Mouse (Mus musculus) layer of hippocampus, adult 11-12 months (tissue): ENCODE measurements at regions not wholly inside any gene's neighbourhood (a gene's known extent, or its start where the extent isn't known, plus 50 kb on each side); places are given as distances from the start of the nearest gene placed in this dataset.
"Not testable (repeated sequence)": the region's sequence is repeated elsewhere in the genome, so short reads cannot be mapped to it uniquely, and the experiment has no call there.

Experiments
- DNase-seq: peaks from one replicate; pipeline ENCODE4 v3.0.0; 2022; ENCODE audit warnings: low spot score

DNA sequence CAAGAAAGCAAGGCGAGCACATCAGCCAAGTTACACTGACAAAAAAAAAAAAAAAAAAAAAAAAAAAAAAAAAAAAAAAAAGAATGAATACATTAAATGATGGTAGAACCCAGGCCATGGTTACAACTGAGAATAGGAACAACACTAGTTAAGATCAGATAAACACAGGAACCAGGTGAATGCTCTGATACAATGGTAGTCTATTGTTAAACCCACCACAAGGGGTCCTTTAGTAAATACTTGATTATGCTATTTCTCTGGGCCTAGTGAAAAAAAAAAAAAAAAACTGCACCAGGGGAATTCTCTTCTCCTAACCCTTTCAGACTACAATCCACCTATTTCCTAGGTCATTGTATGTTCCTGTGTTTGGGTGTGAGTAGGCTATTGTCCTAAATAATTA lies 2289.7 kb downstream of the Cntnap5b start:
- no peak for DNase-seq

DNA sequence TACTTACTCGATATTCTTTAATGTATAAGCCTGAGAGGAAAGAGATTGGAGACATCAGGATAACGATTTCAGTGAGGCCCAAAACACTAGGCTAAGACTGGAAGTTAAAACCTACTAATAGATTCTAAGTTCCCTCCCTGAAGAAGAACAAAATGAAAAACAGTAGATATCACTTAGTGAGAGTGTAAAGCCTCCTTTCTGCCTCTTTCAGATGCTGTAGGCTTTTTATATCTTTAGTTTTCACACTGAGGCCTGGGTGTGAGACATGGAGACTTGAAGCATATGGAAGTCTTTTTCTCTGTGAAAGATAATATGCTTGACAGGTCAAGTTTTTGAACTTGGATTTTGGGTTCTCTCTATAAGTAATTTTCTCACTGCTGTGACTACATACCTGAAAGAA lies 2333.1 kb downstream of the Cntnap5b start:
- DNase-seq: no peak

DNA sequence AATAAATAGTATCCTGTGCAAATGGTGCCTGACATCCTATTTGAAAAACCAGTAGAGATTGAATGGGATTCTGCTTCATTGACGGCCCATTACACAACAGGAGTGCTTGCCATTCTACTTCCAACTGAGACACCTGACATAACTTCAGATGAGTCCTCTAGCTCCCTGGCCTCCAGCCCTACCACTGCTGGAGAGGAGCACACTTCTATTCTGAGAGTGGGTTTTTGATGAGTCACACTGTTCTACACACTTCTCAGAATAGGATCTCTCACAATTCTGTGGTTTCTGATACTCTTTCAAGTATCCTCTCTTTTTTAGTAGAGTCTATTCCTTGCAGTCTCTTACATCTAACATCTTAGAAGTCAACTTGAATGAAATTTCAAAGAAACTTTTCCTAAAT lies 2366.5 kb downstream of the Cntnap5b start:
- DNase-seq: no peak

DNA sequence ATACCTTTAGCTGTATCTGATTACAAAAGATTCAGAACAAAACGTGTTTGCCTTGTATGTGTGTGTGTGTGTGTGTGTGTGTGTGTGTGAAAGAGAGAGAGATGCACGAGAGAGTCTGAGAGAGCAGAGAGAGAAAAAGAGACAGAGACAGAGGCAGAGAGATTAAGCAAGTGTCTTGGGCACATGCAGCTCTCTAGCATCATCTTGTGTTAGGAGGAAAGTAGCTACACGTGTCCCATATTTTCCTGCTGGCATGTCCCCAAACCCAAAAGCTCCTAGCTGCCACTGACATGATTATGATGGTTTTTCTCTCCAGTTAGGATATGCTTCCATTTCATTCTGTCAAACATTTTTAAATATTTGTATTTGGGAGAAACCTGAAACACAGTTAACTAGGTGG lies 2373.8 kb downstream of the Cntnap5b start:
- DNase-seq: no peak

DNA sequence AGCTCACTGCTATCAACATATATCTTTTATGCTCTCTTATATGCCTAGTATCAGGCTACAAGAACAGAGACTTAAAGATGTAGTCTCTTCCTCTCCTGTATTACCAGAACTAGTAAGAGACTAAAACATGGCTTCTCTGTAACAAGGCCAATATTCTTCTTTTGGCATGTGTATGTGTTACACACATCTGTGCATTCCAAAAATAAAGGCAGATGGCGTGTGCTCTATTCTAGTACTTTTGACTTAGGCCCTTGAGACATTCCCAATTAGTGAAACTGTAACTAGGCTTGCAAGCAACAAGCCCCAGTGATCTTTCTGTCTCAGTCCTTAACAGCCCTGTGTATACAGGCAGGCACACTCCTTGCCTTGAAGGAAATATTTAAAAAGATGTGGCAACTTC lies 2394.1 kb downstream of the Cntnap5b start:
- no peak for DNase-seq

DNA sequence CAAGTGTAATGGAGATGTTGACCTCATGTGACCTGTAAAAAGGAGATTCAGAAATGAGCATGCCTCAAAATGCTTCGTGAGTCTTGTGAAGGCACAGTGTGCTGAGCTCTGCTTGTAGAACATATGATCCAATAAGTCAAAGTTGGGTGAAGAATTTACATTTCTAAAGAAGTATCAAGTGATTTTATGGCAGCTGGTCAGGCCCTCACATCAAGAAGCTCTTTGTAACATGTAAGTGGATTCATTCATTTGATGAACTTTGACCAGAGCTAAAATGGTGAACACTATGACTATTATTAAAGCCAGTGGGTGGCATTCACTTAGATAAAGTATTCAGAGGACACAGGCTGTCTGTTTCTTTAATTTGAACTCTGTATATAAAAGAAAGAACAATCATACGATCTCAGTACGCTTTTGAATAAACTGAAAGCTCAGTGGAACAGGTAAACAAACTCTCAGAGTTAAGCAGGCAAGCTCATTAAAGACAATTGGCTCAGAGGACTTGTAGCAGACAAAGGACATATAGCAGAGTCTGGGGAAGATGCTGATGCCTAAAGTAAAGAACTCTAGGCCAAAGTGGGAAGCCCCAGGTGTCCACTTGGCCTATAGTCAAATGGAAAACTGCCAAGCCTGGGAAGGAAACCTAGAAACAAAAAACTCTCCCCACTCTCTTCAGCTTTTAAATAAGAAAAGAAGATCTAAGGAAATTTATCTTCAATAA lies 2398.2 kb downstream of the Cntnap5b start:
- no peak for DNase-seq

DNA sequence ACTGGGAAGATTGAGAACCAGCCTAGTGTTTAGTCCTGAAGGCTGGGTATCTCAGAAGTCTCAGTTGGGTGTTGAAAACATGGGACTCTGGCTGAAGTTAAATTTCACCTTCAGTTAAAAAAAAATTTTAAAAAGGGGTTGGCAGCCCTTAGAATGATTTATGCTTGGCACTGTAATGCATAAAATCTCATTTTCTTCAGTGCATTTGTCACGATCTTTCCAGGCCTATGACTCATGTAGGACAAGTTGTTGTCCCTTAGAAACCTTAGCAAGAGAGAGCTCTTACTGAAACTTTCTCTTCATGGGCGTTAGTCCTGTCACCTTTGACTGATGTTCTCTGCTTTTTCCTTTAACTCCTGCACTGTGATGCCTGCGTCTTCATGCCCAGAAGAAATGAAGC lies 2413.4 kb downstream of the Cntnap5b start:
- no peak for DNase-seq

DNA sequence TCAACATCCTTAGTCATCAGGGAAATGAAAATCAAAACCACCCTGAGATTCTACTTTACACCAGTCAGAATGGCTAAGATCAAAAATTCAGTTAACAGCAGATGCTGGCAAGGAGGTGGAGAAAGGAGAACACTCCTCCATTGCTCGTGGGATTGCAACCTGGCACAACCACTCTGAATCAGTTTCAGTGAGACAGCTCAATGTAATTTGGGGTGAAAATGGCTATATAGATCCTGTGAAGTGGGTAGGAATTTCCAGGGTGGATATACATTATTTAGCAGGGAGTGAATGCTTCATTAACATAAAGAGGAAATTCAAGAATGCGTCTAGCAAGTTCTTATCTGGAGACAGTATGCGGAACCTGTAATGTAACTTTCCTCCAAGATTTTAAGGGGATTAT lies 2462.9 kb downstream of the Cntnap5b start:
- no peak for DNase-seq

DNA sequence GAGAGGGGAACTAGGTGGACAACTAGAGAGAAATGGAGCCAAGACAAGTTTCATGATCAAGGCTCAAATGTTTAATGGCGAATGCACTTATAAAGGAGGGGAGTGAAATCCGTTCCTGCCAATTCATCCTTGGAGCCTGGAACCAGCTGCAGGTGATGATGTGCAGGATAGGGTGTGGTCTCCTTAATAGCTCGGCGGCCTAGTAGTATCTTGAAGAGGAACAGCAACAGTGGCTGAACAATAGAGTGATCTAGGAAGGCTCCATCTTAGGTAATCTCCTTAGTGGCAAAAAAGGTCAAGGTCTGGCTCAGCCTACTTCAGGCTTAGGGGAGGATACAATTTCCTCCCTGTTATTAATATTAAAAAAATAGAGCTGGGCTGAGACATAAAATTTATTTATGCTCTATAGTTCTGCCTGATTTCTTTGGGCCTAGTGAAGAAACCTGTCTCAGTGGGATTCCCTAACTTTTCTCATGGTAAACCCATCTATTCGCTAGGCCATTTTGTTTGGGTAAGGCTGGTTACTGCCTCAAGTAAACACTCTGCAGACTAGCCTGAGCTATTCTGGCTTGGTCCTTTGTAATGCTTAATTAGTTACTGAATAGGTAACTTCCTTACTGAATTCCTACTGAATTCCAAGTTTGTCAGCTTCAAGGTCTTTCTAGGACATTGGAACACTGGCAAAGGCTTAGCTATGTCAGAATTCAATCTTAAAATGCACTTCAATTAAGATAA lies 2490.7 kb downstream of the Cntnap5b start:
- not testable (repeated sequence) for DNase-seq

DNA sequence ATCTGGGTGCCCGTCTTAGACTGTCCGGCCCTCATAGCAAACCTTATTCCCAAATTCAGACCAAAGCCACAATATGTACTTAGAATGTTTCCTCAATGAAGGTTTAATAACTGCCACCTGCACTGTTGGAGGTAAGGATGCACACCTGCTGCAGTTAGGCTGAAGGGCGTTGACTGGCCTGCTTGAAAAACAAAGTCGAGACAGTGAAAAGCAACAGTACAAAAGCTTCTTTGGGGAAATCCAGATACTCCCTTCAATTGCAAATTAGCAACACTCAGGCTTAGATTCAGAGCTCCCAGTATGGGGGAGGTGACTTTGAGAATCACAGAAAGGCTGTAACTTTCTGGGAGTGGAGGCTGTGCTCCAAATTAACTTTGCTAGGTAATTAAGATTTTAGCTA lies 2491.9 kb downstream of the Cntnap5b start:
- not testable (repeated sequence) for DNase-seq

DNA sequence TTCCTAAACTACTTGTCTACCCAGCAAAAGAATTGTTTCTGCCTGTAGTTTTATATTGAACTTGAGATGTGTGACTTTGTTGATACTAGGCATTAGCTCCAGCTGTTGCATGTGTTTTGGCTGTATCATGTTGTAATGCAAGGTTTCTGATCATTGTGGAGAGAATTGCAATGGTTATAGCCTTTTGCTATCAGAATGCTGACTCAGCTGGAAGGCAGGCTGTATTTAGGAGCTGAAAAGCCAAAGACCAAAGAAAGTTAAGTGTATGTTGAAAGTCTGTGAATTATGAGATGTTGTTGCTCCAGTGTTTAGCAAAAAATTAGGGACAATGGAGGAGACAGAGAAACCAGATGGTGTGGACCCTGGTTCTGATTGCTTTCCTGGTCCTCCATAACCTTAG lies 2493.9 kb upstream of the Cdh20 start:
- DNase-seq: no peak

DNA sequence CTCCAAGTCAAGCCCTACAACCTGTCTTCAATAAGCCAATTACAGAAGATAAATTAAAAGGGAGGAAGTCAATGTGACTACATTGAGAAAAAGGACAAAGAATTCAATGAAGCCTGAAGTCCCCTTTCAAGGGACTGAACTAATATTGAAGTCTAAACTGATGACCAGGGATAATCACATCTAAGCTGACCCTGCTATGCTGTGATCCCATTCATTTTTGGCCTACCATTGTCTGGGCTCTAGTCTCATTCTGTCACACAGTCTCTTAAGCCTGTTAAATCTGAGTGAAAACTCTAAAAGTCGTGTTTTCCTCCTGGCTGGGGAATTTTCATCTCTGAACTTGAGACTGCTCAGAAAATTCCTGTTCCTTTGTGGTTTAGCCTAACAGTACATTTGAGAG lies 2480.0 kb upstream of the Cdh20 start:
- DNase-seq: no peak

DNA sequence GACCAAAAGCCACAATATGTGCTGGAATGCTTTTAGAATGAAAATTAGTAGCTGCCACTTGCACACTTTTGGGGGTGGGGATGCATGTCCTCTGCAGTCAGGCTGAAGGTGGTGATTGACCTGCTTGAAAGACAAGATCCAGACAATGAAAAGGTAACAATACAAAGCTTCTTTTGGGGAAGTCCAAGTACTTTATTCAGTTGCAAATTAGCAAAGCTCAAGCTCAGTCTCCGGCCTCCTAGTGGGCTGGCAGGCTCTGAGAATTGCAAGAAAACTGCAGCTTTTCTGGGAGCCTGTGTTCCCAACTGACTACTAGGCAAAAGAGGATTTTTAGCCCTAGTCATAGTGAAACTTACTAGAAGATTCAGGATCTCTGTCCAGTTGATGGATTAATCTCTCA lies 2464.8 kb upstream of the Cdh20 start:
- DNase-seq: no peak

DNA sequence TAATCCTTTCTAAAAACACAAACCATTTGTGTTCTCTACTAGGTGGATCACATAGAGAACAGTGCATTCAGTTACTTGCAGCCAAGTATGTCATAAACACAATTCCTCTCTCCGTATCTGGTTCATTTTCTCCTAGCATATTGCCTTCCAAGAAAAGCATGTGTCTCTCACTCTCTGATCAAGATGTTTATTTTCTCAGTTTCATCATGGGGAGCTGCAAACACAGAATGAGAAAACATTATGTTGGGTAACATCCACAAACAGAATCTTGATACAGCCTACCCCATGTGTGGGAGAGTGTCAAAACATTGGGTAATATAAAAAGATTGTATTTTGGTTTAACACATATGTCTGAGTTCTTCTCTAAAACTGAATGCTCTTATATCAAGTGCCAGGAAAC lies 2415.2 kb upstream of the Cdh20 start:
- peak; percentile 15 for DNase-seq

DNA sequence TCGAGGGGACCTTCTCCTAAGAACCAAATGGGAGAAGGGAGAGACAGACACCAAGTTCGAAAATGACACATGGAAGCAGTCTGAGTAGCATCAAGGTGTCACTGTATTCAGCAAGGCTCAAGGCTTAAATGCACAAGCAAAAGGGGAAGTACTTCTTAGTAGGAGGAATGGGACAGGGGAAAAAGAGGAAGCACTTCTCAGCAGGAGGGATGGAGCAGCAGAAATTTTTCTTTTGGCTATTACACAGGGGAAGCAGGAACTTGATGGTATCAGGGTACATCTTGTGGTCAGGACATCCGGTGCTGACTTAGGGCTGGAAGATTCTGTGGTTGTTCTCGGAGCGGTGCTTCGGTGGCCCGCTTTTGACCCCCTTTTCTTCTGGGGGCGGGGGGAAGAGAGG lies 2410.4 kb upstream of the Cdh20 start:
- not testable (repeated sequence) for DNase-seq

DNA sequence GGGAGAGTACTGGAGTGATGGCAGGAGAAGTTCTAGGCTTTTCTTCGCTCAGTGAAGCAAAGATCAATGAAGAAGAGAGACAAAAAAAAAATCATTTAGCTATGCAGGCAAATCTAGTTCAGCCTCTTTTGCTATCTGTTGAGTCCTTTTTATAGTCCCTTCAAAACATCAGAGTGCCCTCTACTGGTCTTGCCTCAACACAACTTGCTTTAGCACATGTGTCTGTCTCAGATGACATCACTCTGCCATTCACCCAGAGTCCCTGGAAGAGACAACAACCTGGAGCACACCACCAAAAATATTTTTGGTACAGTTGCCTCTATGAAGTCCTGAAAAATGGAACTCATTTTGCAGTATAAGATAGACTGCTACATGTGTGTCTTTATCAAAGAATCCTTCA lies 2389.7 kb upstream of the Cdh20 start:
- DNase-seq: peak; percentile 11
